Mouse (Mus musculus): ENCODE data around the gene Cpt2. TPM values are rescaled to one million over a fixed set of nuclear protein-coding genes. Genes with fewer than 3 reads are reported as not detected.

Gene Cpt2
- total and polyA plus RNA-seq, 3 experiments, result 10.8 to 14.1 (median 13.5) TPM

DNA sequence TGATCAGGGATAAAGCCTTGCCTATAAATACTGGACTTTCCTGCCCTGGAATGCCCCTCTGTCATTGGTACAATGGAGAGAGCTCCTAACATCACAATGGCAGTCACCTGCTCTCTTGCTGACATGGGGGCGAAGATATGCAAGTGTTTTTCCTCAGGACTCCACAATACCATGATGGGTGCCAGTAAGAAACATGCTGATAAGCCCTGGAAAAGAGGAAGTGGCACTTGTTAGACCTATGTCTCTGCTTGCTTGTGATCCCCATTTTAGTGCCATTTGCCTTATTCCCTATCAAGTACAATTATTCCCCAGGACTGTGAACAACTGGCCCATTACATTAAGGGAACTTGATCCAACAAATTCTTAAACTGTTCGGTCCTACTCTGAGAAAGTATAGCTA lies 5.3 kb upstream of the Cpt2 start:
- Histone ChIP-seq H3K4me1 (ENCODE audit: control insufficient read depth in 1 of 2, insufficient read depth in 2 of 2) (no peaks in the 10 kb centered on the region), H3K4me3 (replicated peaks in 1 of 3; ENCODE audit: low read depth in 2 of 3, low read length in 2 of 3, poor library complexity in 1 of 3) (no peak overlapping the region), H3K27me3 (replicated peaks) (peaks cover 2% of the 10 kb centered on the region), H3K9ac (ENCODE audit: insufficient read depth, low read depth) (no peak overlapping the region), H3K36me3 (replicated peaks in 1 of 2; ENCODE audit: control insufficient read depth in 1 of 2, insufficient read depth in 1 of 2, low read length in 1 of 2) (no peaks in the 10 kb centered on the region), H3K79me2 (replicated peaks; ENCODE audit: control insufficient read depth, extremely low read depth, insufficient read depth, poor library complexity, severe bottlenecking) (no peaks in the 10 kb centered on the region), H3K9me3 (replicated peaks; ENCODE audit: low read length) (no peaks in the 10 kb centered on the region), H3K4me2 (ENCODE audit: insufficient read depth, low read depth, poor library complexity, severe bottlenecking) (no peak overlapping the region), H3K27ac (ENCODE audit: insufficient read depth, low read depth) (no peak overlapping the region)
- dilution Hi-C loops (cut with MboI; ENCODE audit: extremely low pct_ligation_motif_present, extremely low pct_unique_long_range_greater_than_20kb, low sequenced_read_pairs), result no loop called here
- in situ Hi-C loops (cut with MboI; ENCODE audit: low pct_ligation_motif_present, low pct_unique_long_range_greater_than_20kb, low sequenced_read_pairs), result no loop called here
- no peak for DNase-seq (ENCODE audit: extremely low read depth)
- TF ChIP-seq MXI1 (IDR thresholded peaks at IDR 0.05; ENCODE audit: low read depth, low read length) (no peak), ZC3H11A (IDR thresholded peaks at IDR 0.05; ENCODE audit: low read depth, low read length) (no peak), HCFC1 (IDR thresholded peaks at IDR 0.05; ENCODE audit: low read depth, low read length) (no peak), CTCF (conservative IDR thresholded peaks at IDR 0.05 in 1 of 2, IDR thresholded peaks at IDR 0.05 in 1 of 2; ENCODE audit: low read depth in 2 of 2, low read length in 2 of 2) (no peak), NRF1 (IDR thresholded peaks at IDR 0.05; ENCODE audit: low read depth, low read length) (no peak)

- dilution Hi-C loops (cut with MboI; ENCODE audit: extremely low pct_ligation_motif_present, extremely low pct_unique_long_range_greater_than_20kb, low sequenced_read_pairs), result no loop called here
- Histone ChIP-seq H3K27me3 (replicated peaks) (peaks cover 2% of the 10 kb centered on the region), H3K9ac (ENCODE audit: insufficient read depth, low read depth) (no peak overlapping the region), H3K4me1 (ENCODE audit: control insufficient read depth in 1 of 2, insufficient read depth in 2 of 2) (no peaks in the 10 kb centered on the region), H3K79me2 (replicated peaks; ENCODE audit: control insufficient read depth, extremely low read depth, insufficient read depth, poor library complexity, severe bottlenecking) (no peaks in the 10 kb centered on the region), H3K36me3 (replicated peaks in 1 of 2; ENCODE audit: control insufficient read depth in 1 of 2, insufficient read depth in 1 of 2, low read length in 1 of 2) (no peaks in the 10 kb centered on the region), H3K4me3 (replicated peaks in 1 of 3; ENCODE audit: low read depth in 2 of 3, low read length in 2 of 3, poor library complexity in 1 of 3) (no peak overlapping the region), H3K9me3 (replicated peaks; ENCODE audit: low read length) (no peaks in the 10 kb centered on the region), H3K4me2 (ENCODE audit: insufficient read depth, low read depth, poor library complexity, severe bottlenecking) (no peak overlapping the region), H3K27ac (ENCODE audit: insufficient read depth, low read depth) (no peak overlapping the region)
- DNase-seq (ENCODE audit: extremely low read depth), result no peak
- TF ChIP-seq IRF4 (IDR thresholded peaks at IDR 0.05; ENCODE audit: low read depth, low read length) (no peak), PAX5 (IDR thresholded peaks at IDR 0.05; ENCODE audit: low read length) (no peak), MAX (IDR thresholded peaks at IDR 0.05; ENCODE audit: low read length) (no peak), POLR2A (IDR thresholded peaks at IDR 0.05; ENCODE audit: low read depth, low read length) (no peak), BHLHE40 (IDR thresholded peaks at IDR 0.05; ENCODE audit: low read depth, low read length) (no peak), CTCF (conservative IDR thresholded peaks at IDR 0.05 in 1 of 2, IDR thresholded peaks at IDR 0.05 in 1 of 2; ENCODE audit: low read depth in 2 of 2, low read length in 2 of 2) (no peak), USF2 (conservative IDR thresholded peaks at IDR 0.05; ENCODE audit: low read depth, low read length) (no peak), GABPA (IDR thresholded peaks at IDR 0.05; ENCODE audit: insufficient replicate concordance, low read depth, low read length) (no peak), SIN3A (IDR thresholded peaks at IDR 0.05; ENCODE audit: low read length) (no peak), CHD2 (IDR thresholded peaks at IDR 0.05; ENCODE audit: low read length) (no peak), JUN (IDR thresholded peaks at IDR 0.05; ENCODE audit: insufficient read depth, low read depth, low read length) (no peak), ZNF384 (IDR thresholded peaks at IDR 0.05; ENCODE audit: low read depth, low read length) (no peak), E2F4 (IDR thresholded peaks at IDR 0.05; ENCODE audit: insufficient replicate concordance, low read depth, low read length) (no peak), HCFC1 (IDR thresholded peaks at IDR 0.05; ENCODE audit: low read depth, low read length) (no peak), POLR2AphosphoS2 (IDR thresholded peaks at IDR 0.05; ENCODE audit: low read depth, low read length) (no peak), EP300 (IDR thresholded peaks at IDR 0.05; ENCODE audit: low read length) (no peak), CHD1 (IDR thresholded peaks at IDR 0.05; ENCODE audit: low read depth, low read length) (no peak), JUND (conservative IDR thresholded peaks at IDR 0.05; ENCODE audit: low read depth, low read length) (no peak), TCF12 (IDR thresholded peaks at IDR 0.05; ENCODE audit: low read depth, low read length) (no peak)
- in situ Hi-C loops (cut with MboI; ENCODE audit: low pct_ligation_motif_present, low pct_unique_long_range_greater_than_20kb, low sequenced_read_pairs), result no loop called here
Observed at GRCm38 (mm10) chr4:107928269-107928668, 4.9 kb upstream of the Cpt2 start.

Measured in CH12.LX (cell line).